Mouse (Mus musculus) heart, postnatal 10 days (tissue): ENCODE measurements at regions not wholly inside any gene's neighbourhood (a gene's known extent, or its start where the extent isn't known, plus 50 kb on each side); places are given as distances from the start of the nearest gene placed in this dataset.
A peak's percentile ranks its signal among the peaks of the same experiment; 100 is the strongest.
"Not testable (repeated sequence)": the region's sequence is repeated elsewhere in the genome, so short reads cannot be mapped to it uniquely, and the experiment has no call there.

ENCODE experiments used
- DNase-seq, 2 experiments: peaks; one replicate each; pipeline ENCODE4 v3.0.0; 2021
- intact Hi-C: fragments of 180-260 bp; cut with DNase I; formaldehyde crosslinking; loops from one replicate; pipeline ENCODE4 v1.15.1; 2025

DNA sequence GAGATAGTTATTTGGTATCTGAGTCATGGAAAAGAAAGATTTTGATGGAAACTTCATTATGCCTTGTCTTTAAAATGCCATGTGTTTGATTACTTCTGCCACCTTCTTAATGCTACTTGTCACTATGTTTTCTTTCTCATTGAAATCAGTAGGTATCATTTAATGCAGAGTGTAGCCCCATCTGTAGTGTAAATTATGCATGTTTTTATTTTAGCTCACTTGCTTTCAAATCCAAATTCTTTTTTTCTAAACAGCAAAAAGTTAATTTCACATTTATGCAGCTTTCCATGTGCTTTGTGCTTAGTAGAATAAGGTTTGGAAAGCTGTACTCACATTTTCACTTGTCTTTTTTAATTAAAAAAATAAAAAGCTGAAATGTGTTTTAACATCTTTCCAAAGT is 748.0 kb upstream of the Epha7 start:
- DNase-seq, result no peak
- intact Hi-C loops, result no loop called here

- intact Hi-C loops, result no loop called here
- no peak for DNase-seq
These were observed 747.1 kb upstream of the Epha7 start for GRCm38 (mm10) chr4:28065828-28066227.

DNA sequence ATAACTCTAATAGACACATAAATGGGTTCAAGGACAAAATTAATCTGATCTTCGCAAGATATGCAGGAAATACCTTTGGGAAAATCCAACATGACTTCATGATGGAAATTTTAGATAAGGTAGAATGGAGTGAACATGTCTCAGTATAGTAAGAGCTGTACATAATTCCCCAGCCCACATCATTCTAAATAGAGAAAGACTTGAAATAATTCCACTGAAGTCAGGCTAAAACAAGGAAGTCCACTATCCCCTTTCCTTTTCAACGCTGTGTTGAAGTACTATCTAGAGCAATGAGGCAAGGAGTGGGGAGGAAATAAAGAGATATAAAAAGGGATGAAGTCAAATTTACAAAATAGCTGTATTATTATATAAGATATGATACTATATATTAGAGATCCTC is 733.9 kb upstream of the Epha7 start:
- intact Hi-C loops, result no loop called here
- no peak for DNase-seq

- intact Hi-C loops, result no loop called here
- DNase-seq, result no peak
These were observed 720.1 kb upstream of the Epha7 start for GRCm38 (mm10) chr4:28092854-28093253.

DNA sequence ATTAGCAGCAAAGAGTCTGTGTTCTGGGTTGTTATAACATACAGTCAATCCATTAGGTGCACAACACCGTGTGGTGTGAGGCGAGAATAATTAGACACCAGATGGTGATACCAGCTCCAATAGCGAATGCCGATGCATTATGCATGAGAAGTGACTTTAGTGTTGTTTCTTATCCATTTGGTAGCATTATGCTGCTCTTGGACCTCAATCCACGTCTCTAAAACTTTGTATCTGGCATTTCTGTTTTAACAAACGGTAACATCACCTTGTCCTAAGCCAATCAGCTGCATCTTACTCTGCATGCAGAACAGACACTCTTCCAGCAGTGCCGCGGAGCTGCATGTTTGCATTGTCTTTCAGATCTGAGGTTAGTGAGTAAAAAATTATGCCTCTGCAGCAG is 669.8 kb upstream of the Epha7 start:
- no peak for DNase-seq
- intact Hi-C loops, result no loop called here

- intact Hi-C loops, result no loop called here
- no peak for DNase-seq
These were observed 657.8 kb upstream of the Epha7 start for GRCm38 (mm10) chr4:28155116-28155515.

DNA sequence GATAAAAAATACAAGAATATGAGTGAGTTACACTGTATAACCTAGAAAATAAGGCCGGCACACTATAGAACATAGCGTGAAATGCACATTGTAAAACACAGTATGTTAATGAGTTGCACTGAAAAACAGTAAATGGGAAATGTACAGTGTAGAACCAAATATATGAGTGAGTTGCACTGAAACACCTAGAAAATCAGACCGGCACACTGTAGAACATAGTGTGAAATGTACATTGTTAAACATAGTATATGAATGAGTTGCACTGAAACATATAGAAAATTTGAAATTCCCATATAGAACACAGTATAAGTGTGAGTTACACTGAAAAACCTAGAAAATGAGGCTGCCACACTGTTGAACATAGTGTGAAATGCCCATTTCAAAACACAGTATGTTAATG is 636.2 kb upstream of the Epha7 start:
- DNase-seq, result peak; percentile 1 to 4
- intact Hi-C loops, result no loop called here

DNA sequence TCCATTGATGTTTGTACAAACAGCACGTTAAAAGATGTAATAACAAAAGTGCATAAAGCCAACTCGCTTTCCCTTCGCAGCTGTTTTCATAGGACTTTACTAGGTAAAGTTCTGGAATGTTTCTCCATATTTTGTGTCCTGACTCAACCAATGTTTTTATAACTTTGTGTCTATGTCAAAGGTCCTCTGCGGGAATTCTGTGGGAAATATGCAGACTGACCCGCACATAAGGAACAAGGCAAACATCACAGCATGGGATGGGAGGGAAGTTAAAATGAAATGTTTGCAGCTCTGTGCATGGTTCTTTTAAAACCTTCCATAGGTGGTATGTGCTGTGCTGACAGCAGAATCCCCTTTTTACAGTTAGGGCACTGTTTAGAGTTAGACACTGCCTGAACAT is 622.1 kb upstream of the Epha7 start:
- intact Hi-C loops, result no loop called here
- DNase-seq, result no peak

- DNase-seq, result no peak
- intact Hi-C loops, result no loop called here
These were observed 585.2 kb upstream of the Epha7 start for GRCm38 (mm10) chr4:28227594-28228208.

DNA sequence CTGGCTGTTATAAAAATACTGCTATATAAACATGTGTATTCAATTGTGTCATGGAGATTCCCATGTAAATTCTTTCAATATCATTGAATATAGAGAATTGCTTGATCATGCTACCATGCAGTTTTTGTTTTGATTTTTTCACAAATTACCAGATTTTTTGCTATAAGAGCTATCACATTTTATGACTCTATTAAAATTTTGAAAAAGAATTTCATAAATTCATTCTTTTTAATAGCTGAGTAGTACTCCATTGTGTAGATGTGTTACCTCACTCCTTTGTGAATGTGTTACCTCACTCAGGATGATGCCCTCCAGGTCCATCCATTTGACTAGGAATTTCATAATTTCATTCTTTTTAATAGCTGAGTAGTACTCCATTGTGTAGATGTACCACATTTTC is 577.4 kb upstream of the Epha7 start:
- intact Hi-C loops, DNase-seq: not testable (repeated sequence)

GRCm38 (mm10) chr4:28242272-28242671 is 570.7 kb upstream of the Epha7 start:
- intact Hi-C loops, result no loop called here
- no peak for DNase-seq
